Mouse (Mus musculus) right cerebral cortex, postnatal 25 days (tissue): Measurements from ENCODE around the gene Tnfrsf9.
"Not testable (repeated sequence)": the region's sequence is repeated elsewhere in the genome, so short reads cannot be mapped to it uniquely, and the experiment has no call there.

Source experiments
- DNase-seq: peaks from one replicate; pipeline ENCODE4 v3.0.0; 2022

Tnfrsf9 gene

GRCm38 (mm10) chr4:150896896-150897624 lies 17.3 kb upstream of the Tnfrsf9 start:
- DNase-seq: no peak

- DNase-seq: peak; percentile 38
Observed at GRCm38 (mm10) chr4:150898716-150899365, 15.5 kb upstream of the Tnfrsf9 start.

- no peak for DNase-seq
Observed at GRCm38 (mm10) chr4:150900486-150900885, 13.9 kb upstream of the Tnfrsf9 start.

- DNase-seq: peak; percentile 72
Observed at GRCm38 (mm10) chr4:150901651-150902050, 12.7 kb upstream of the Tnfrsf9 start.

GRCm38 (mm10) chr4:150902062-150902461 lies 12.3 kb upstream of the Tnfrsf9 start:
- DNase-seq: no peak

GRCm38 (mm10) chr4:150903091-150903742 lies 11.1 kb upstream of the Tnfrsf9 start:
- no peak for DNase-seq

GRCm38 (mm10) chr4:150907099-150907498 lies 7.3 kb upstream of the Tnfrsf9 start:
- no peak for DNase-seq

GRCm38 (mm10) chr4:150908512-150908911 lies 5.8 kb upstream of the Tnfrsf9 start:
- not testable (repeated sequence) for DNase-seq

GRCm38 (mm10) chr4:150909451-150910156 lies 4.8 kb upstream of the Tnfrsf9 start:
- DNase-seq: peak; percentile 99

GRCm38 (mm10) chr4:150910164-150910951 lies 4.0 kb upstream of the Tnfrsf9 start:
- DNase-seq: no peak

GRCm38 (mm10) chr4:150913743-150914142 lies 619 bp upstream of the Tnfrsf9 start:
- no peak for DNase-seq

- peak; percentile 46 for DNase-seq
Observed at GRCm38 (mm10) chr4:150915181-150915906, 982 bp downstream of the Tnfrsf9 start.

- no peak for DNase-seq
Observed at GRCm38 (mm10) chr4:150917336-150918027, 3.1 kb downstream of the Tnfrsf9 start.

GRCm38 (mm10) chr4:150921206-150921605 lies 6.8 kb downstream of the Tnfrsf9 start:
- no peak for DNase-seq

- DNase-seq: no peak
Observed at GRCm38 (mm10) chr4:150924308-150924707, 9.9 kb downstream of the Tnfrsf9 start.

- DNase-seq: no peak
Observed at GRCm38 (mm10) chr4:150924936-150925335, 10.6 kb downstream of the Tnfrsf9 start.

- no peak for DNase-seq
Observed at GRCm38 (mm10) chr4:150925923-150926322, 11.6 kb downstream of the Tnfrsf9 start.

GRCm38 (mm10) chr4:150926924-150927705 lies 12.8 kb downstream of the Tnfrsf9 start:
- DNase-seq: no peak

GRCm38 (mm10) chr4:150927789-150928188 lies 13.4 kb downstream of the Tnfrsf9 start:
- DNase-seq: no peak

GRCm38 (mm10) chr4:150933503-150933902 lies 19.1 kb downstream of the Tnfrsf9 start:
- no peak for DNase-seq
